Mouse (Mus musculus) kidney, adult 18-20 months (tissue): Measurements from ENCODE around the gene Itgb1bp1.

ENCODE experiments used
- DNase-seq: peaks from one replicate; pipeline ENCODE4 v3.0.0; 2021

Gene Itgb1bp1

GRCm38 (mm10) chr12:21286243-21286622 lies at the start of gene Itgb1bp1:
Gene Itgb1bp1, minus strand, starts transcription at chr12:21286284.
- DNase-seq = peak; percentile 100

- DNase-seq = no peak
Observed at GRCm38 (mm10) chr12:21335869-21336268, 49.8 kb upstream of the Itgb1bp1 start.

- DNase-seq = no peak
Observed at GRCm38 (mm10) chr12:21333766-21334165, 47.7 kb upstream of the Itgb1bp1 start.

- DNase-seq = no peak
Observed at GRCm38 (mm10) chr12:21333021-21333420, 46.9 kb upstream of the Itgb1bp1 start.

- DNase-seq = no peak
Observed at GRCm38 (mm10) chr12:21331711-21332110, 45.6 kb upstream of the Itgb1bp1 start.

- no peak for DNase-seq
Observed at GRCm38 (mm10) chr12:21330961-21331576, 45.0 kb upstream of the Itgb1bp1 start.

GRCm38 (mm10) chr12:21329661-21330400 lies 43.7 kb upstream of the Itgb1bp1 start:
- DNase-seq = no peak

- no peak for DNase-seq
Observed at GRCm38 (mm10) chr12:21326325-21326724, 40.2 kb upstream of the Itgb1bp1 start.

- DNase-seq = no peak
Observed at GRCm38 (mm10) chr12:21325266-21325665, 39.2 kb upstream of the Itgb1bp1 start.

GRCm38 (mm10) chr12:21324101-21324500 lies 38.0 kb upstream of the Itgb1bp1 start:
- DNase-seq = no peak

GRCm38 (mm10) chr12:21322856-21323255 lies 36.8 kb upstream of the Itgb1bp1 start:
- DNase-seq = no peak

- DNase-seq = no peak
Observed at GRCm38 (mm10) chr12:21322296-21322695, 36.2 kb upstream of the Itgb1bp1 start.

- DNase-seq = peak; percentile 61
Observed at GRCm38 (mm10) chr12:21321170-21321569, 35.1 kb upstream of the Itgb1bp1 start.

- no peak for DNase-seq
Observed at GRCm38 (mm10) chr12:21320317-21320716, 34.2 kb upstream of the Itgb1bp1 start.

GRCm38 (mm10) chr12:21318143-21318895 lies 32.2 kb upstream of the Itgb1bp1 start:
- DNase-seq = peak; percentile 72

GRCm38 (mm10) chr12:21316869-21317265 lies 30.8 kb upstream of the Itgb1bp1 start:
- peak; percentile 47 for DNase-seq

- DNase-seq = peak; percentile 92
Observed at GRCm38 (mm10) chr12:21315923-21316868, 30.1 kb upstream of the Itgb1bp1 start, which contains the start of gene Iah1. Gene Iah1, plus strand, starts transcription at chr12:21316389.

GRCm38 (mm10) chr12:21312201-21312600 lies 26.1 kb upstream of the Itgb1bp1 start:
- no peak for DNase-seq

GRCm38 (mm10) chr12:21306721-21307120 lies 20.6 kb upstream of the Itgb1bp1 start:
- DNase-seq = no peak

- DNase-seq = no peak
Observed at GRCm38 (mm10) chr12:21305741-21306140, 19.7 kb upstream of the Itgb1bp1 start.

- DNase-seq = peak; percentile 68
Observed at GRCm38 (mm10) chr12:21302361-21302783, 16.3 kb upstream of the Itgb1bp1 start.

- peak; percentile 59 for DNase-seq
Observed at GRCm38 (mm10) chr12:21301932-21302331, 15.8 kb upstream of the Itgb1bp1 start.
